Mouse (Mus musculus): ENCODE measurements around the gene Hspb9. TPM values are rescaled to one million over a fixed set of nuclear protein-coding genes. Genes with fewer than 3 reads are reported as not detected.

Gene Hspb9
- total RNA-seq, 2 experiments from 2014 or later: not detected

GRCm38 (mm10) chr11:100752294-100752693 is 38.6 kb downstream of the Hspb9 start:
- intact Hi-C loops (cut with DNase I): no loop called here
- peak in 1 of 2 experiments; percentile 33 for DNase-seq (ENCODE audit: low spot score in 2 of 2)

DNA sequence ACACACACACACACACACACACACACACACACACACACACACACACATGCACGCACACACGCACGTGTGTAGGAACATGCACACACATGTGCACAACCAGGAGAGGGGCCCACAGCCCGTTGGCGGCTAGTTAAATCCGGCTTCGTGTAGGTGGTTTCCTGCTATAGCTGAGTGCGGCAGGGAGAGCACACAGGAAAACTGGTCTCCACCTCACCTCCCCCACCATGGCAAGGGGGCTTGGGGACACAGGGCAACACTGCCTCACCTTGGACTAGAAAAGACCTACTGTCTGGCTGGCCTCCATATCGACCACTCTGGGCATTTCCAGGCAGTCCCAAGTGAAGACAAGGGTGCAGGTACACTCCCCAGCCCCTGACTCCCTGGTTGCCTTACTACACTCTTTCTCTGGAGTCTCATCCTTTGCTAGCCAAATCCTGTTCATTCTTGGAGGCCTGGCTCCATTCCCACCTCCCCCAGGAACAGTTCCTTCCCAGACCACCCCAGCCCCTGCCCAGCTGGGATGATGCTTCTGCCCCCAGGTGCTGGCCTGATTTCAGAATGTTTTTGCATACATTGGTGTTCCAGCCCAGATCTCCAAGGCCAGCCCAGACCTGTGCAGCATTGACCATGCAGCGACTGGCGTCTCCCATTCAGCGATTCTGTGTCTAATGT is 40.5 kb downstream of the Hspb9 start:
- DNase-seq (ENCODE audit: low spot score in 2 of 2): peak; percentile 72 to 90
- intact Hi-C loops (cut with DNase I): no loop called here

- intact Hi-C loops (cut with DNase I): no loop called here
- peak; percentile 60 to 70 for DNase-seq (ENCODE audit: low spot score in 2 of 2)
Measured at GRCm38 (mm10) chr11:100754693-100755057, 41.0 kb downstream of the Hspb9 start.

GRCm38 (mm10) chr11:100756476-100756875 is 42.8 kb downstream of the Hspb9 start:
- DNase-seq (ENCODE audit: low spot score in 2 of 2): no peak
- intact Hi-C loops (cut with DNase I): no loop called here

DNA sequence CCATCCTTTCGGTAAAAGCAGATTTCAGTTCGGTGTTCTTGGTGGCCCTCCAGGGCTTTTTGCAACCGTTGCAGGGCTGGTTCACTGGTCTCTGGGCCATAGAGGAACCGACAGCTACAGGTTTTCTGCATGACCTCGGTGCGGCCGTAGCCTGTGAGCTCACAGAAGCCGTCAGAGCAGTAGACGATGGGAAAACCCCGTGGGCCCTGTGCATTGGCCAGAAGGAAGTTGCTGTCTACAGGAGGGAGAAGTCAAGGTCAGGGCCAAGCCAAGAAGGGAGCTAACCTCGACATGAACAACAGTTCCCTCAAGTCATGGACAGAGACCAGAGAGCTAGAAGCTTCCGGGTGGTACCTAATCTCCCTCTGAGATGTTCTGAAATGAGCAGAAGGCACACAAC is 43.9 kb downstream of the Hspb9 start:
- intact Hi-C loops (cut with DNase I): no loop called here
- no peak for DNase-seq (ENCODE audit: low spot score in 2 of 2)

GRCm38 (mm10) chr11:100758707-100759610 is 45.3 kb downstream of the Hspb9 start:
- peak in 1 of 2 experiments; percentile 49 for DNase-seq (ENCODE audit: low spot score in 2 of 2)
- intact Hi-C loops (cut with DNase I): no loop called here

DNA sequence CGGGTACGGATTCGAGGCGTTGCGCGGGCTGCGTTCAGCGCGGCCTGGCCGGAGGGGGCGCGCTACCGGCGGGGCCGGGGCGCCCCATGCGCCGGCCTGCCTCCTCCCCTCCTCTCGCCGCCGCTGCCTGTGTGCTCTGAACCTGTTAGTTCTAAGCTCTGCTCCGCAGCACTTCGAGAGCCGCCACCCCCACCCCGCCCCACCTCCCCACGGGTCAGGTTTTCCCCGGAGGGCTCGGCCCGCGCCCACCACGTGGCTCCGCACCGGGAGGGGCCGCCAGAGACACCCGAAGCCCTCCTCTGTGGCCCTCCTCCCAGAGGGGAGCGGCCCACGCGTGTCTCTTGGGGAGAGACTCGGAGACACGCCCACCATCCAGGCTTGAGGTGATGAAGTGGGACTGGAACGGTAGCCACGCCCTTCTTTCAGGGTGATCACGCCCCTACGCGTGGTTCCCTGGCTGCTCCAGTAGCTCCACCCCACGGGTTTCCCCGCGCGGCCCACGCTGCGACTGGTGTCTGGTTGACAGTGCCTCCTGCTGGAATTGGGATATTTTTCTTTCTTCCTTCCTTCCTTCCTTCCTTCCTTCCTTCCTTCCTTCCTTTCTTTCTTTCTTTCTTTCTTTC is 46.1 kb downstream of the Hspb9 start, which contains the start of gene Kcnh4:
TSS of gene Kcnh4 (minus strand) at position 332 of the 623 bp plus-strand sequence.
- DNase-seq (ENCODE audit: low spot score in 2 of 2): peak; percentile 93 to 95
- intact Hi-C loops (cut with DNase I): loop anchor here (2.0 to 10.0 kb wide), 2 partner anchors 45 to 195 kb away; no protein-coding TSS in a partner anchor

DNA sequence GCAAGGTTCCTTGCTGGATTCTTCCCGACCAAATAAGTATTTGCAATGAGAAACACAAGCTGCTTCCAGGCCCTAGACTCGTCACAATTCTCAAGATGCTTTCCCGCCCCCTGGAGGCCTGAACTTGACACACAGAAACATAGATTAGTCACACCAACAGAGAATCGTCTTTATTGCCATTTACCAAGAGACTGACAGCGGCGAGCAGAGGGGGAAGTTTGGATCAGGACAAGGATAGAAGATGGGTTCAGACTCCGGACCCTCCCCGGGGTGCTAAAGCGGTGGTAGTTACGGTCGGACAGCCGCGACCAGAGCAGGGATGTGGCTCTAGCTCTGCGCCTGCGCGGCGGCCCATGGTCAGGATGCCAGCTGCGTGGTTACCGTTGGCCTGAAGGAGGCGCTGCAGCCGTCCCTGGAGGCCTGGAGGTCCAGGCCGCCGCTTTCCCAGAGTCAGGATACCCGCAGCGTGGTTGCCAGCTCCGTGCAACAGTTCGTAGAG is 47.9 kb downstream of the Hspb9 start:
- peak; percentile 86 to 89 for DNase-seq (ENCODE audit: low spot score in 2 of 2)
- intact Hi-C loops (cut with DNase I): loop anchor here (2.0 to 10.0 kb wide), 2 partner anchors 47 to 193 kb away; no protein-coding TSS in a partner anchor

DNA sequence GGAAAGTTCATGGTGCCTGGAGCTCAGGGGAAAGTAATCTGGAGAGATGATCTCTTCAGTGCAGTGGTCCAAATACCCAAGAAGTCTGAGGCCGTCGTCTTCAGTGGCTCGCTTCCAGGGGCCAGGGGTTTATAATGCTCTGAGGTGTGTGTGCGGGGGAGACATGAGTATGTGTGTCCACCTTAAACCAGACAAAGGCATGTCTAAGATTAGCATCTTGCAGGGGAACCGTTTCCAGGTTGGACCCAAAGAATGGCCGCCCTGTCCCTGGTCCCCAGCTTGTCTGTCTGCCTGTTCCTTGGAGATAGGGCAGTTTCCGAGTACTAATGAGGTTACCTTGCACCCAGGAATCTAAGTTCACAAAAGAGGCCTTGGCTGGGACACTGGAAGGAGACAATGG is 49.2 kb downstream of the Hspb9 start, which contains the start of gene Hcrt:
TSS of gene Hcrt (minus strand) at position 101 of the 400 bp plus-strand sequence.
- no peak for DNase-seq (ENCODE audit: low spot score in 2 of 2)
- intact Hi-C loops (cut with DNase I): loop anchor here (10.0 kb wide), 1 partner anchor 192 kb away; no protein-coding TSS in a partner anchor

Other genes starting within 250 kb of the Hspb9 start
- gene Klhl11, start 241.1 kb upstream of the Hspb9 start, total RNA-seq (2021): 10 to 100 TPM; 81.8 to 82.1 TPM
- 100 to 1,000 TPM; 116 to 121 TPM for gene Acly, start 185.8 kb upstream of the Hspb9 start, total RNA-seq (2021)
- under 1 TPM; 0.40 to 0.51 TPM for gene Ttc25, start 168.2 kb upstream of the Hspb9 start, total RNA-seq (2021)
- 100 to 1,000 TPM; 158 to 245 TPM for gene Cnp, start 138.9 kb upstream of the Hspb9 start, total RNA-seq (2021)
- gene Nkiras2, start 94.6 kb upstream of the Hspb9 start, total RNA-seq (2021): 10 to 100 TPM; 23.9 to 25.4 TPM
- 100 to 1,000 TPM; 239 to 244 TPM for gene Dnajc7, start 93.7 kb upstream of the Hspb9 start, total RNA-seq (2021)
- gene Zfp385c, start 21.4 kb upstream of the Hspb9 start, total RNA-seq (2021): under 1 TPM; 0.19 to 0.33 TPM
- gene Dhx58, start 9.6 kb upstream of the Hspb9 start, total RNA-seq (2021): 1 to 10 TPM; 1.9 to 2.0 TPM
- 10 to 100 TPM; 63.2 to 64.1 TPM for gene Kat2a, start 1.4 kb upstream of the Hspb9 start, total RNA-seq (2021)
- gene Rab5c, start 24.4 kb downstream of the Hspb9 start, total RNA-seq (2021): 100 to 1,000 TPM; 159 to 161 TPM
- gene Kcnh4, start 46.1 kb downstream of the Hspb9 start, total RNA-seq (2021): 10 to 100 TPM; 10.1 to 13.7 TPM
- not detected for gene Hcrt, start 49.1 kb downstream of the Hspb9 start, total RNA-seq (2021)
- 1 to 10 TPM; 5.3 to 6.5 TPM for gene Ghdc, start 57.1 kb downstream of the Hspb9 start, total RNA-seq (2021)
- 10 to 100 TPM; 14.6 to 19.9 TPM for gene Stat5b, start 136.9 kb downstream of the Hspb9 start, total RNA-seq (2021)
- 1 to 10 TPM; 2.5 to 2.6 TPM for gene Stat5a, start 145.5 kb downstream of the Hspb9 start, total RNA-seq (2021)
- 10 to 100 TPM; 32.9 to 34.2 TPM for gene Stat3, start 225.7 kb downstream of the Hspb9 start, total RNA-seq (2021)